Mouse (Mus musculus) right cerebral cortex, postnatal 36 days (tissue): ENCODE results near the gene Ulk4.

Experiments
- DNase-seq, 2 experiments: peaks; one replicate each; pipeline ENCODE4 v3.0.0; 2022; ENCODE audit warnings: low spot score in 2 of 2, mixed read lengths in 1 of 2

The Ulk4 gene

GRCm38 (mm10) chr9:121192601-121193370 is 84.2 kb downstream of the Ulk4 start:
- DNase-seq, result no peak

- peak; percentile 22 to 30 for DNase-seq
Observed at GRCm38 (mm10) chr9:121187811-121188210, 89.2 kb downstream of the Ulk4 start.

- DNase-seq, result no peak
Observed at GRCm38 (mm10) chr9:121185796-121186195, 91.2 kb downstream of the Ulk4 start.

- DNase-seq, result no peak
Observed at GRCm38 (mm10) chr9:121176350-121176749, 100.6 kb downstream of the Ulk4 start.

- DNase-seq, result no peak
Observed at GRCm38 (mm10) chr9:121175201-121175600, 101.8 kb downstream of the Ulk4 start.

GRCm38 (mm10) chr9:121172123-121172522 is 104.9 kb downstream of the Ulk4 start:
- no peak for DNase-seq

GRCm38 (mm10) chr9:121171609-121172008 is 105.4 kb downstream of the Ulk4 start:
- no peak for DNase-seq

GRCm38 (mm10) chr9:121164607-121165006 is 112.4 kb downstream of the Ulk4 start:
- DNase-seq, result no peak

GRCm38 (mm10) chr9:121162789-121163188 is 114.2 kb downstream of the Ulk4 start:
- DNase-seq, result no peak

- DNase-seq, result no peak
Observed at GRCm38 (mm10) chr9:121161818-121162565, 115.0 kb downstream of the Ulk4 start.

- DNase-seq, result peak in 1 of 2 experiments; percentile 30
Observed at GRCm38 (mm10) chr9:121156253-121156831, 120.7 kb downstream of the Ulk4 start.

GRCm38 (mm10) chr9:121153276-121153675 is 123.7 kb downstream of the Ulk4 start:
- no peak for DNase-seq

GRCm38 (mm10) chr9:121148602-121149001 is 128.4 kb downstream of the Ulk4 start:
- no peak for DNase-seq

- no peak for DNase-seq
Observed at GRCm38 (mm10) chr9:121143208-121143607, 133.8 kb downstream of the Ulk4 start.

- no peak for DNase-seq
Observed at GRCm38 (mm10) chr9:121132549-121132948, 144.4 kb downstream of the Ulk4 start.

GRCm38 (mm10) chr9:121129533-121129932 is 147.5 kb downstream of the Ulk4 start:
- DNase-seq, result no peak

- no peak for DNase-seq
Observed at GRCm38 (mm10) chr9:121128934-121129333, 148.1 kb downstream of the Ulk4 start.

- no peak for DNase-seq
Observed at GRCm38 (mm10) chr9:121127025-121127424, 150.0 kb downstream of the Ulk4 start.

- DNase-seq, result no peak
Observed at GRCm38 (mm10) chr9:121124705-121125104, 152.3 kb downstream of the Ulk4 start.

- DNase-seq, result no peak
Observed at GRCm38 (mm10) chr9:121122039-121122438, 155.0 kb downstream of the Ulk4 start.

GRCm38 (mm10) chr9:121117936-121118335 is 159.1 kb downstream of the Ulk4 start:
- no peak for DNase-seq

- no peak for DNase-seq
Observed at GRCm38 (mm10) chr9:121112131-121112530, 164.9 kb downstream of the Ulk4 start.

GRCm38 (mm10) chr9:121108110-121108509 is 168.9 kb downstream of the Ulk4 start:
- peak; percentile 32 to 40 for DNase-seq
